Mouse (Mus musculus) naive thymus-derived CD4-positive, alpha-beta T cell, adult 2 months (primary cell): ENCODE measurements around the gene Kdm5a.
A peak's percentile ranks its signal among the peaks of the same experiment; 100 is the strongest.

Experiments
- DNase-seq: peaks from one replicate; pipeline ENCODE4 v3.0.0-alpha.2; 2011; ENCODE audit warnings: low read depth

Kdm5a gene

DNA sequence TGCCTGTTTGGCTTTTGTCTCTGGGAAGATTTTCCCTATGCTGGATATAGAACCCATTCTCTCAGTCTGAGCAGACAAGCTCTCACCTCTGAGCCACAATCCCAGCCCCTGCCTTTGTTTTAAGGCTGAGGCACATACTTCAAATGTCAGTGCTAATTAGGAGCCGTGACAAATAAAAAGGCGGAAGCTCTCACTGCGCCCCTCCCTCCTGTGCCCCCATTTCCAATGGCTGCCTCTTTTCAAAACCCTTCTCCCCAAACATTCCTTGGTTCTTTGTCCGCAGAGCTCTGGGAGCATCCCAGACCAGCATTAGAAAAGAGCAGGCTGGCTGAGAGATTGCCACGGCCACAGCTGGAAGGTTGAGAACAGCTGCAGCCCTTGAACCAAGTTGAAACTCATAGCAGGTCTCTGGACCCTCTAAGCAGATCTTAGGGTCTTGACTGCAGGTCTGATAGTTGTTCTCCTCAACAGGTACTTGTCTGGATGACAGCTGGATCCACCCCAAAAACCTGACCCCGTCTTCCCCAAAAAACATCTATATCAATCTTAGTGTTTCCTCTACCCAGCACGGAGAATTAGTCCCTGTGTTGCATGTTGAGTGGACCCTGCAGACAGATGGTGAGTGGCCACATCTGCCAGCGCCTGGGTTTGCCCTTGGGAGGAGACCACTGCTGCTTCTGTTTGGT is 108.7 kb downstream of the Kdm5a start:
- DNase-seq: no peak

- no peak for DNase-seq
Observed at GRCm38 (mm10) chr6:120473427-120473826, 109.5 kb downstream of the Kdm5a start.

- no peak for DNase-seq
Observed at GRCm38 (mm10) chr6:120475288-120475687, 111.4 kb downstream of the Kdm5a start.

DNA sequence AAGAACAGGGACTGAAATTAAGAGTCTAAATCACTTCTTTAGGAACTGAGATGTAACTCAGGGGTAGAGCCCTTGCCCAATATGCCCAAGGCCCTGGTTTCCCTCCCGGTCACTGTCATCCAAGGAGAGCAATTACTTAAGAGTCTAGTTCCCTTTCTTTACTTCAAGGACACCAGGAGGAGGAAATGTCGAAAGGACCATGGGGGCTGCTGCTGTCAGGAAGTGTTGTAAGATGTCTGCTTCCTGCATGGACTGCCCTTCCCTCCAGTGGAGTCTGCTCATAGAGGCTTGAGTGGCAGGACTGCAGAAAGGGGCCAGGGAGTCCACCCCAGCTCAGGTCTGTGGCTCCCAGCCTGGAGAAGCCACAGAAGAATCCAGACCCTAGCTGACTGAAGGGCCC is 115.4 kb downstream of the Kdm5a start:
- DNase-seq: no peak

GRCm38 (mm10) chr6:120480361-120480760 is 116.4 kb downstream of the Kdm5a start:
- DNase-seq: no peak

GRCm38 (mm10) chr6:120481538-120481937 is 117.6 kb downstream of the Kdm5a start:
- DNase-seq: peak; percentile 72

DNA sequence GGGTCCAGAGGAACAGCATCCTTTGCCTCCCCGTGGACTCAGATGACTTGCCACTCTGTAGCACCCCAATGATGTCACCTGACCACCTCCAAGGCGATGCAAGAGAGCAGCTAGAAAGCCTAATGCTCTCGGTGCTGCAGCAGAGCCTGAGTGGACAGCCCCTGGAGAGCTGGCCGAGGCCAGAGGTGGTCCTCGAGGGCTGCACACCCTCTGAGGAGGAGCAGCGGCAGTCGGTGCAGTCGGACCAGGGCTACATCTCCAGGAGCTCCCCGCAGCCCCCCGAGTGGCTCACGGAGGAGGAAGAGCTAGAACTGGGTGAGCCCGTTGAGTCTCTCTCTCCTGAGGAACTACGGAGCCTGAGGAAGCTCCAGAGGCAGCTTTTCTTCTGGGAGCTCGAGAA is 118.1 kb downstream of the Kdm5a start:
- DNase-seq: no peak

DNA sequence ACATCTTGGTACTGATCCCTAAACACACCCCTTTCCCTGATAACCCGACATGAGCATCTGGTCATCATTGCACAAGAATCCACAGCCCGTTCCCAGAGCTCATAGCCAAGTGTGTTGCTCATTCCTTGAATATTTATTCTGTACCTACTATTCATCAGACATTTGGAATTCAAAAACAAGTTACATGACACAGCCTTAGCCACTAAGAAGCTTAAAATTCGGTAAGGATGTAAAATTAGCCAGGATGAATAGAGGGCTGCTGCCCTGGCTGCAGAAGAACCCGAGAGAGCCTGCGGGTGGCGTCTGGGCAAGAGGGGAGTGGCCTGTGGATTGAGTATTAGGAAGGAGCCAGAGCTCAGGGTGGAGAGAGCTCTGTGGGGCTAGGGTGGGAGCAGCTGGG is 118.8 kb downstream of the Kdm5a start:
- DNase-seq: no peak

DNA sequence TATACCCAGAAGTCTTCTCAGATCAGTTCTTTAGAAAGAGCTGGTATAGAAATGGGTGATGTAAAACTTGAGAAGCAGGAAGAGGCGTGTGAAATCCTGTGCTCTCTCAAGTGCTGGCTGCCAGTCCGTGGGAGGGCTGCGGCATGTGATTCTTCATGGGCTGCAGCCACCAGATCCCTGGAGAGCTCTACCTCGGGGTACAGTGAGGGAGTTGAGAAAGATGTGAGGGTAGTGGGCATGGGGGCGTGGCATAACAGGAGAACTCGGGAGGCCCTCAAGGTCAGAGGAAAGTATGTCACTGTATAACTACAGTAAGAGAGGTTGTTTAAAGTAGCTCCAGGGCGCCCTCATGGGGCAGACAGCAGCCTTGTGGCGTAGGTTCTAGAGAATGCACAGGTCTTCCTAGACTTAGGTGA is 119.3 kb downstream of the Kdm5a start:
- peak; percentile 84 for DNase-seq

DNA sequence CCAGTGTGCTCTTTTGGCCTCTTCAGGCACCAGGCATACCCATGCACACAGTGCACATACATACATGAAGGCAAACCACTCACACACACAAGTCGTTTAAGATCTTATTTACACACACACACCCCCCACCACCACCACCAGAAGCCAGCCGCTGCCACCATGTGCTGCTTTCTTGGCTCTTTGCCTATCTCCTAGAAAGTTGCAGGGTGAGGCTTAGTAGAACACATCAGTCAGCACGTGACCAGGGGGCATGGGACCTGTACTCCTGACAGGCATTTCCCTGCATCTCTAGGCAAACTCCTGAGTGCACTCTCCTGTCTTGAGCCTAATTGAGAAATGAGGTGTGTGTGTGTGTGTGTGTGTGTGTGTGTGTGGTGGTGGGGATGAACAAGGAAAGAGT is 121.1 kb downstream of the Kdm5a start:
- peak; percentile 42 for DNase-seq

DNA sequence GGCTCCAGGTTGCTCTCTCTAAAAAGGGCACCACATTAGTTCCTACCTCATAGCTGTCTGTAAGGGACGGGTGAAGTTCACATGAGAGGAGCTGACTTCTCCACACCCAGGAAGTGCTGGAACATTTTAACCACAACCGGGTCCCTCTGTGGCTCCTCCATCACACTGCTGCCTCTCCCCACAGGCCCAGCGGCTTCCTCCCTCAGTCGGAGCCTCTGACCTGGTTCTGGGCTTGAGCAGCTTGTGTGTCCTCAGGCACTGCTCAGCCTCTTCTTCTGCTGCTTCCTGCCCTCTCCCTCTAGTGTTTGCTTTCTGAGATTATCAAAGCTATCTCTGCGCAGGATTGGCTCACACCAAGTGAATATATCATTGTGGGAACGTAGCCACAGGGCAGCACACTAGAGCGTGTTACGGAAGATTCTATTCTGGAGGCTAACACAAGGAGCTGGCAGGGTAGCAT is 122.2 kb downstream of the Kdm5a start:
- DNase-seq: peak; percentile 77

DNA sequence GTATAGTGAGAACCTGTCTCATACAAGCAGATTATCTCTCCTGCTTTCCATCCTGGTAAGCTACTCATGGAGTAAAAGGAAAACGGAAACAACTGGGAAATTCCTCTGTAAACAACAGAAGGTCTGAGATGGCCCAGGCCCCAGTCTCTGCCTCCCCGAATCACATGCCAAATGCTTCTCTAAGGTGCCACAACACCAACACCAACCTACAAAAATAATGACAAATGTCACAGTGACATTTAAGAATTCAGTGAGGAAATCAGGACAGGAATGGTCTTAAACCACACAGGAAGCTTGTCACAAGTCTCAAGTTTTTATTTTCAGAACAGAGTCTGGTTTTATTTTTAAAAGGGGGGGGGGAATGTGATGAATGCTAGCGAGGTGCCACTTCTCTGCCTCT is 124.7 kb downstream of the Kdm5a start:
- peak; percentile 62 for DNase-seq

GRCm38 (mm10) chr6:120489461-120489860 is 125.5 kb downstream of the Kdm5a start:
- peak; percentile 24 for DNase-seq

DNA sequence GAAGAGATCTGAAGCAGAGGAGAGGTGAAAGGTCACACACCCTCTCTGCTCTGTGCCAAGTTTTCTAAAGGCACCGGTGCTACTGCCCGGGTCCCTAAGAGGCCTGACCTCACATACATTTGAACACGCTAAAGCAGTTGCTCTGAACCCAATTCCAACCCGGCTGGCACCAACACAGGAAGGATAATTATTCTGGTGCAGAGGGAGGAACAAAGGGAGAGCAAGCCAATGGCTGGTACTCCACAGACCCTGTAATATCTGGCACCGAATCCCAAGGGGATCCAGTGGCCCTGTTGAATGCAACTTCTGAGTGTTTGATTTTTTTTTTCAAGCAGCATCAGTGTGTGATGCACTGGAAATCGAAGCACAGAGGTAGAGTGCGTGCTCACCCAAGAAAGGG is 127.1 kb downstream of the Kdm5a start:
- no peak for DNase-seq

GRCm38 (mm10) chr6:120491862-120492498 is 128.1 kb downstream of the Kdm5a start:
- DNase-seq: no peak

GRCm38 (mm10) chr6:120492499-120493373 is 128.8 kb downstream of the Kdm5a start:
- peak; percentile 57 for DNase-seq

- DNase-seq: peak; percentile 54
Observed at GRCm38 (mm10) chr6:120493374-120494181, 129.7 kb downstream of the Kdm5a start, which contains the start of gene Tmem121b. TSS of gene Tmem121b (minus strand) at chr6:120493807.
